Mouse (Mus musculus): ENCODE measurements around the gene Gad1.

DNA sequence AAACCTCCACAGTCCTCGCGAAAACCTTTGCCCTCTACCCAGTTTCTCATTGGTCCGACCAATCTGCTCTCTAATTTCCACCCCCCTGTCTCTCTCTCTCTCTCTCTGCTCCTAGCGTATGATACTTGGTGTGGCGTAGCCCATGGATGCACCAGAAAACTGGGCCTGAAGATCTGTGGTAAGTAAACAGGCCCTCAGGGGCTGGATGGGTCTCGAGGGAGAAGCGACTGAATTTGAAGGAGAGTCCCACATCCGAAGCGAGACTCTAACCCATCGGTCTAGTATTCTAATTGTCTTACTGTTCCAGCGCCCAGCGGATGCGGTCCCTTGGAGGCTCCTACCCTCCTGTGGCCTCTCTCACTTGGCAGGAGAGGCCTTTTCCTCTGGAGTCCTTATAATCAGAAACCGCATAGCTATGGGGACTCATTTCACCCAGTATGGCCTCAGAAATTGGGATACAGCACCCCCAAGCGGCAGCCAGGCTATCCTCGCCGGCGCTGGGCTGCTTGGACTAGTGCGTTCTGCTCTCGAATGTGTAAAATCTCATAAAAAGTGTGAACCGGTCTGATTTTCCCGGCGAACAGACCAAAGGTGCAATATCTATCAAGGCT lies 14.3 kb downstream of the Gad1 start:
- no peak for TF ChIP-seq POLR2A (IDR thresholded peaks at IDR 0.05; ENCODE audit: control insufficient read depth, low read depth, low read length)
- TF ChIP-seq CTCF (IDR thresholded peaks at IDR 0.05; ENCODE audit: control insufficient read depth, insufficient read depth, insufficient replicate concordance, low read depth, low read length), result no peak

Measured in testis, adult 2 months (tissue).